Mouse (Mus musculus): ENCODE results near the gene Hps5. TPM values are rescaled to one million over a fixed set of nuclear protein-coding genes. Genes with fewer than 3 reads are reported as not detected.

The Hps5 gene
- 17.4 and 18.0 TPM in 2 replicates for total RNA-seq (2012; rRNA removed)

- peak within 1 kb of the TSS; percentile 75 to 94 for H3K4me3 ChIP-seq (ENCODE audit: insufficient read depth in 1 of 2, low read depth in 1 of 2, low read length in 2 of 2, poor library complexity in 1 of 2, severe bottlenecking in 1 of 2)
- in situ Hi-C loops (cut with MboI; ENCODE audit: low sequenced_read_pairs in 2 of 2, unreplicated experiment in 2 of 2), result no loop called here
- H3K9me3 ChIP-seq (ENCODE audit: control insufficient read depth, insufficient read depth, low read depth, low read length), result no peaks in the 10 kb centered on the region
- H3K4me1 ChIP-seq (ENCODE audit: control insufficient read depth in 2 of 2, insufficient read depth in 2 of 2, low read length in 2 of 2, poor library complexity in 1 of 2), result peaks cover 0 to 3% of the 10 kb centered on the region in 2 experiments; a peak in 2 of 4 replicates
- H3K27ac ChIP-seq (ENCODE audit: insufficient read depth, low read depth, low read length, poor library complexity, severe bottlenecking), result peak within 1 kb of the TSS; percentile 88
- peak; percentile 98 for DNase-seq (ENCODE audit: low read depth, low spot score)
- H3K9ac ChIP-seq (ENCODE audit: insufficient read depth, low read depth, low read length, poor library complexity, severe bottlenecking), result peak within 1 kb of the TSS; percentile 93
- TF ChIP-seq ZNF384 (IDR thresholded peaks at IDR 0.05; ENCODE audit: low read depth, low read length) (no peak), MAFK (IDR thresholded peaks at IDR 0.05; ENCODE audit: insufficient read depth, low read depth, low read length) (no peak), HCFC1 (IDR thresholded peaks at IDR 0.05; ENCODE audit: borderline replicate concordance, insufficient read depth, low read length) (peak; percentile 61; the same call in 1 of the 2 replicates), CHD2 (IDR thresholded peaks at IDR 0.05; ENCODE audit: low read depth, low read length) (0 out of 2 replicates have a peak, but pooled peaks have one; percentile 43), ZC3H11A (IDR thresholded peaks at IDR 0.05; ENCODE audit: borderline replicate concordance, low read depth, low read length) (no peak)
- H3K36me3 ChIP-seq (ENCODE audit: control insufficient read depth, insufficient read depth, low read length, poor library complexity, severe bottlenecking), result no peaks in the 10 kb centered on the region
These were observed at the start of gene Hps5, which contains the start of gene Gtf2h1 for GRCm38 (mm10) chr7:46795287-46796205. TSS of gene Hps5 (minus strand) at chr7:46796064. TSS of gene Gtf2h1 (plus strand) at chr7:46796103.

GRCm38 (mm10) chr7:46845211-46845977 lies 49.5 kb upstream of the Hps5 start:
- no peaks in the 10 kb centered on the region for H3K9me3 ChIP-seq (ENCODE audit: control insufficient read depth, insufficient read depth, low read depth, low read length)
- TF ChIP-seq HCFC1 (IDR thresholded peaks at IDR 0.05; ENCODE audit: borderline replicate concordance, insufficient read depth, low read length), result no peak; the same call in 1 of the 2 replicates
- TF ChIP-seq CHD2 (IDR thresholded peaks at IDR 0.05; ENCODE audit: low read depth, low read length), result no peak
- TF ChIP-seq ZC3H11A (IDR thresholded peaks at IDR 0.05; ENCODE audit: borderline replicate concordance, low read depth, low read length), result no peak
- no peak for TF ChIP-seq MAFK (IDR thresholded peaks at IDR 0.05; ENCODE audit: insufficient read depth, low read depth, low read length)
- no peak for TF ChIP-seq ZNF384 (IDR thresholded peaks at IDR 0.05; ENCODE audit: low read depth, low read length)
- in situ Hi-C loops (cut with MboI; ENCODE audit: low sequenced_read_pairs in 2 of 2, unreplicated experiment in 2 of 2), result no loop called here
- H3K4me1 ChIP-seq (ENCODE audit: control insufficient read depth in 2 of 2, insufficient read depth in 2 of 2, low read length in 2 of 2, poor library complexity in 1 of 2), result peaks cover 8 to 22% of the 10 kb centered on the region in 2 experiments; a peak in 3 of 4 replicates
- H3K4me3 ChIP-seq (ENCODE audit: insufficient read depth in 1 of 2, low read depth in 1 of 2, low read length in 2 of 2, poor library complexity in 1 of 2, severe bottlenecking in 1 of 2), result peak overlapping the region; percentile 74 to 88
- H3K27ac ChIP-seq (ENCODE audit: insufficient read depth, low read depth, low read length, poor library complexity, severe bottlenecking), result peak overlapping the region; percentile 64
- H3K9ac ChIP-seq (ENCODE audit: insufficient read depth, low read depth, low read length, poor library complexity, severe bottlenecking), result peak overlapping the region; percentile 90
- peaks cover 27% of the 10 kb centered on the region for H3K36me3 ChIP-seq (ENCODE audit: control insufficient read depth, insufficient read depth, low read length, poor library complexity, severe bottlenecking)
- peak; percentile 80 for DNase-seq (ENCODE audit: low read depth, low spot score)

DNA sequence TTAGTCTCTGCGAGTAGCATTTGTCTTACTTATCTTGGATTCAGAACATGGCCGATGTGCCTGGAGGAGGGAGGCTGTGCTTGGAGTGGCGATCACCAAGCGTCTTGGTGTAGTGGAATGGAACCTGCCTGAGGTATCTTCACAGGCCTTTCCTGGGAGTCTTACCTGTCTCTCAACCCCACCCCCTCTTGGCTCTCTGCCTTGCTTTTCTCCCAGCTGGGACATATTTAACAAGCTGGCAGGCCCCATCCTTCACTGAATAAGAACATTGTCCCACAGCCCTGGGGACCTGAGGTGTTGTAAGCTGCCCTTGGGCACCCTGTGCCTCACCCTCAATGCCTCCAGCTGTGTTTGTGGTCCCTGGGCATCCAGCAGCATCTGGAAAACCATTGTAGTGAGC lies 47.7 kb upstream of the Hps5 start:
- TF ChIP-seq CHD2 (IDR thresholded peaks at IDR 0.05; ENCODE audit: low read depth, low read length), result no peak
- TF ChIP-seq HCFC1 (IDR thresholded peaks at IDR 0.05; ENCODE audit: borderline replicate concordance, insufficient read depth, low read length), result no peak
- no peak for TF ChIP-seq ZNF384 (IDR thresholded peaks at IDR 0.05; ENCODE audit: low read depth, low read length)
- TF ChIP-seq MAFK (IDR thresholded peaks at IDR 0.05; ENCODE audit: insufficient read depth, low read depth, low read length), result no peak
- no peak for TF ChIP-seq ZC3H11A (IDR thresholded peaks at IDR 0.05; ENCODE audit: borderline replicate concordance, low read depth, low read length)
- H3K4me3 ChIP-seq (ENCODE audit: insufficient read depth in 1 of 2, low read depth in 1 of 2, low read length in 2 of 2, poor library complexity in 1 of 2, severe bottlenecking in 1 of 2), result no peak overlapping the region
- no peaks in the 10 kb centered on the region for H3K9me3 ChIP-seq (ENCODE audit: control insufficient read depth, insufficient read depth, low read depth, low read length)
- H3K4me1 ChIP-seq (ENCODE audit: control insufficient read depth in 2 of 2, insufficient read depth in 2 of 2, low read length in 2 of 2, poor library complexity in 1 of 2), result peaks cover 9 to 34% of the 10 kb centered on the region in 2 experiments; a peak in 3 of 4 replicates
- in situ Hi-C loops (cut with MboI; ENCODE audit: low sequenced_read_pairs in 2 of 2, unreplicated experiment in 2 of 2), result no loop called here
- DNase-seq (ENCODE audit: low read depth, low spot score), result no peak
- no peak overlapping the region for H3K9ac ChIP-seq (ENCODE audit: insufficient read depth, low read depth, low read length, poor library complexity, severe bottlenecking)
- no peak overlapping the region for H3K27ac ChIP-seq (ENCODE audit: insufficient read depth, low read depth, low read length, poor library complexity, severe bottlenecking)
- peaks cover 10% of the 10 kb centered on the region for H3K36me3 ChIP-seq (ENCODE audit: control insufficient read depth, insufficient read depth, low read length, poor library complexity, severe bottlenecking)

- Histone ChIP-seq H3K9ac (ENCODE audit: insufficient read depth, low read depth, low read length, poor library complexity, severe bottlenecking) (no peak overlapping the region), H3K9me3 (ENCODE audit: control insufficient read depth, insufficient read depth, low read depth, low read length) (no peaks in the 10 kb centered on the region), H3K4me3 (ENCODE audit: insufficient read depth in 1 of 2, low read depth in 1 of 2, low read length in 2 of 2, poor library complexity in 1 of 2, severe bottlenecking in 1 of 2) (no peak overlapping the region), H3K27ac (ENCODE audit: insufficient read depth, low read depth, low read length, poor library complexity, severe bottlenecking) (no peak overlapping the region), H3K36me3 (ENCODE audit: control insufficient read depth, insufficient read depth, low read length, poor library complexity, severe bottlenecking) (peaks cover 3% of the 10 kb centered on the region), H3K4me1 (ENCODE audit: control insufficient read depth in 2 of 2, insufficient read depth in 2 of 2, low read length in 2 of 2, poor library complexity in 1 of 2) (peaks cover 11 to 41% of the 10 kb centered on the region in 2 experiments)
- TF ChIP-seq HCFC1 (IDR thresholded peaks at IDR 0.05; ENCODE audit: borderline replicate concordance, insufficient read depth, low read length) (no peak), CHD2 (IDR thresholded peaks at IDR 0.05; ENCODE audit: low read depth, low read length) (no peak), ZNF384 (IDR thresholded peaks at IDR 0.05; ENCODE audit: low read depth, low read length) (no peak), ZC3H11A (IDR thresholded peaks at IDR 0.05; ENCODE audit: borderline replicate concordance, low read depth, low read length) (no peak), MAFK (IDR thresholded peaks at IDR 0.05; ENCODE audit: insufficient read depth, low read depth, low read length) (no peak)
- in situ Hi-C loops (cut with MboI; ENCODE audit: low sequenced_read_pairs in 2 of 2, unreplicated experiment in 2 of 2), result no loop called here
- no peak for DNase-seq (ENCODE audit: low read depth, low spot score)
These were observed 46.4 kb upstream of the Hps5 start for GRCm38 (mm10) chr7:46842278-46842677.
